Mouse (Mus musculus) lung, postnatal 10 days (tissue): ENCODE measurements at regions not wholly inside any gene's neighbourhood (a gene's known extent, or its start where the extent isn't known, plus 50 kb on each side); places are given as distances from the start of the nearest gene placed in this dataset.
"Not testable (repeated sequence)": the region's sequence is repeated elsewhere in the genome, so short reads cannot be mapped to it uniquely, and the experiment has no call there.

Experiments
- DNase-seq: peaks from one replicate; pipeline ENCODE4 v3.0.0; 2021

DNA sequence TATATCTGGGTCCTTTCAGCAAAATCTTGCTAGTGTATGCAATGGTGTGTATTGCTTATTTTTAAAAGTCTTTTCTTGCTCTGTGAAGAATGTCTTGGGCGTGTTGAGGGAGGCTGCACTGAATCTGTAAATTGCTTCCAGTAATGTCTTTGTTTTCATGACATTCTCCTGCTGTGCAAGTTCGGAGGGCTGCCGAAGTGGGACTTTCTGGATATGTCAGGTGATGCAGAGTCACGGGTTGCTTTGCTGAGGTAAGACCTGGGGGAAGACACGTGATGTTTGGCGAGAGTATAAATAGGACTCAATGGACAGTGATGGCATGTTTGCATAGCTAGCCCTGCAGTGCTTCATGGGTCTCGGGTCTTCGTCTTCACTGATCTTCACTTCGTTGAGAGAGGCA lies 329.2 kb upstream of the Nr5a2 start:
- DNase-seq = no peak

DNA sequence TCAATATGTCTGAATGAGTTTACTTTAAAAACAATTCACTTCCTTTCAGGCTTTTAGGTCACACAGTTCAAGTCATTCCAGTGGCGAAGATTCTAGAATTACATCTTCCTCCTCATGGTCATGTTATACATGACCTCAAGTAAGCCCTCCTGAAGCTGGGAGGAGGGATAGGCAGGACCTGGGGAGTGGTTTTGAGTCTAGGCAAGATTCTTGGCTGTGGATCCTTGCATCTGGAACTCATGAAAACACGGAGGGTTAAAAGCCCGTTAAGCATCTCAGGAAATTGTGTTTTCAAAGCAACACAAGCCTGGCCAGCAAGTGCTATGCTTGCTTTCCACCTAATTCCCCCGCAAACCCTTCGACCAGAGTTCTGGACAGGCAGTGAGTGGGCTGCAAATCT lies 323.0 kb upstream of the Nr5a2 start:
- DNase-seq = no peak

DNA sequence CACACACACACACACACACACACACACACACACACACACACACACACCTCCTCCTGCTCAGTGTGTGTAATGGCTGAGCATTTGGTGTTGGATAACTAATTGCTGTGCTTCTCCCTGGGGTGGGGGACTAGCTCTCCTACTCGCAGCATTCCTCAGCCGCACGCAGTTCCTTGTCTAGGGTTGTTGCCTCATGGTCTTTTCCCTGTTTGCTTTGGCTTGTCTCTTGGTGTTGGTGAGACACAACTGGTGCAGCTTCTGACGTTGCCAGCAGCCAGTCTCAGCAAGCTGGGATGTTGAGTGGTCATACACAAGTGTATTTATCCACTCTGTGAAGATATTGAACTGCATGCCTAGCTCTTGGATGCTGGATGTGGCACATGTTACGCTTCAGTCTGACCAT lies 322.2 kb upstream of the Nr5a2 start:
- peak; percentile 70 for DNase-seq

DNA sequence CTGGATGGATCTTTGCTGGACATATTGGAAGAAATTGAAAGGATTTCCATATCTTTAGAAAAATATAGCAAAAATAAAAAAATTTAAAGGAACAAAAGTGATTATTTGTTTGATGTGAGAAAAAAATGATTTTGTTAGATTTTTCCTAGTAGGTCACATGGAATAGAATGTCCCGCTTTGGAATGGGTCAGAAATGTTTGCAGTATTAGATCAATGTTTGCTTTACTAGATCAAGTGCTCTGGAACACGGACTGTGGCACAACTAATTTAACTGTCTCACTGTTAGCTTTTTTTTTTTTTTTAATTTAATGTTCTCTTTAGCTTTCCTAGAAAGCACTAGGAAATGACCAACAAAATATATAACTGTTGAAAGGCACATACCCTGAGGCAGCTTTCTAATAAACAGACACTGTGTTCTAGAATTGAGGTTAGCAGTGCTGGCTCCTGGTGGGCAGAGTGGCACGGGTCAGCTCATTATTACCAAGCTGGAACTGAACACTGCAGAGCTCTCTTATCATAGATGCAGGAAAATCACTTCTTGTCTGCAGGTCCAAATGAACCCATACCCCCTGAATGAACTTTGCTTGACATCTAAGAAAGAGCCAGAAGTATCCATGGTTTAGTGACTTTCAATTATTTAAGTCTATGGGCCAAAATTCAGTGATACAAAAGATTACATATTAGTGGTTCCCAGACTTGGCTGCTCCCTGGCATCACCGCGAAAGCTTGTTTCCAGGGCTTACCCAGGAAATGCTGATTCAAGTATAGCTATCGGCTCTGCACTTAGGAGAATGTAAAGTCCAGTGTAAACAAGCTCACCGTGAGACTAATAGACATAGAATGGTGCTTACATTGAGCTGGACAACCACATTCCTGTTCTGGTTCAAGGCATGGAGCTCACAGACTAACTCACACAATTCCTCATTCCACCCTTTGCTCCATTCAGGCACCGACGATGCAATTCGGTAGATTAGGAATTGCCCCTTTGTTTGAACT lies 320.4 kb upstream of the Nr5a2 start:
- DNase-seq = no peak

DNA sequence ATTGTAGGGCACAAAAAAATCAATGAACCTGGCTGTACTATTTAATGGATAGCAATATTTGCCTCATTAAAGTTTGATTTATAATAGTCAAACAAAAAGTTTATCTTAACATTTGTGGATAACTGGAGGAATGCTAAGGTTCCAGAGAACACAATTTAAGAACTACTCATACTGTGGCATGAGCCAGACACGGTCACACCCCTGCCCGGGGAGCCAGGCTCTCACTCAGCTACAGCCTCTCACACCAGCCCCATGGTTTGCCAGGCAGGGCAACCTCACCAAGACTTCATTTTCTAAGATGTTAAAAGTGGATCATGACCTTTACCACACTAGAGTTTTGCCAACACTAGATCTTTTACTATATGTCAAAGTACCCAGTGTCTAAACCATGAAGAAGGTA lies 319.7 kb upstream of the Nr5a2 start:
- DNase-seq = no peak

DNA sequence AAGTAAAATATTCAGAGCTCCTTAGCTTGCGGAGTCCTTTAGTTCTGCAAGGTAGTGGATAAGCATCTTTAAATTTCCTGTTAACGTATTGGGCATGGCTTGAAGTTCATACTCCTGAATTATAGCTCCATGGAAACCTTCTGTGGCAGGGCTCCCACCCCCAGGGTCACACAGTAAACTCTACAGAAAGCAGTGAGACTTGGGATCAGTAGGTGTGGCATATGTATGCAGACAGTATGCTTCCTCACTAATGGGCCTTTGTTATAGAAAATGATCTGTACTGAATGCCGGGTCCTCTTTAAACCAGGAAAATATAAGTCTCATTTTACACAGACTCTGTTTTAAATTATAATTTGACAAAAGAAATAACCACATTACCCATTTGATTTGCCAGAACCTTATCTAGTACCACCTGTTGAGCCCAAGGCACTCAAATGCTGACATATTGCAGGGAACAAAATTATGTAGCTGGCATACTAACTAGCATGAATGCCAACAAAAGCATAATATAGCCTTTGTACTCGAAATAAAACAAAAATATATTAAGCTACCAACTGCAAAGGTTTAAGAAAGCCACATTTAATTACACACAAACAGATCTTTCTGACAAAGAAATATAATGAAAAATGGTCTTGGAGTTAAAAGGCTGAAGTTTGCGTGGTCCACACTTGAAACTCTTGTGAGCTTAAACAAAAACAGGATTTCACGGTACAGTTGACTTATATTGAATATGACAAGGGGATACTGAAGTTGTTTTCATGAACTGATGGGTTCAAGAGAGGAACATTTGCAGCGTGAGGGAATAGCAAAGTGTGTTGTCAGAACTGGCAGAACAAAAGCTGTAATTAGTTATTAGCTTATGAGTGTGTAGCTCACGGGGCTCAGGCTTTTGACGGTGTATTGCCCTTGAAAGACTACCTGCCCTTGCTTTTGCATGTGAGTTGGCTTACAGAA lies 310.7 kb upstream of the Nr5a2 start:
- DNase-seq = no peak

DNA sequence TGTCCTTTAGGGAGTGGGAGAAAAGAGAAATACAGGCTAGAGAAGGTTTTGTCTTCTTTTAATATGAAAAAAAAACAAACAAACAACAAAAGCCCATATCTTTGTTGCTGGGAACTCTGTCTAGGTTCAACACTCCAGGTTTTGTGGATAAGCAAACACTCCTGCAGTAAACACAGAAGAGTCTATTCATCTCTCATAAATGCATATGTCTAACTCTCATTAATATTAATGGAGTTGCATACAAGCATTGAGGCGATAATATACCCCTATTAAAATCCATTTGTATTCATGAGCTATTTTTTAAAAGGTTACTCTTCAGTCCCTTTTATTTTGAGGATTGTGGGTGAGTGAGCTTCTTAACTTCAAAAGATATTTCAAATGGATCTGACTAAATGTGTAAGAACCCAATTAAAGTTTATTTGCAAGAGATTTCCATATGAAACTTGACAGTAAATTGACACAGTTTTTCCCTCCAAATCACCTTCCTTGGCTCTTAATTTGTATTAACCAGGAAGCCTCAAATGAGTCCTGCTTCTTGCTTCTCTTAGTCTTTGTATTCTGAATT lies 302.6 kb upstream of the Nr5a2 start:
- no peak for DNase-seq

DNA sequence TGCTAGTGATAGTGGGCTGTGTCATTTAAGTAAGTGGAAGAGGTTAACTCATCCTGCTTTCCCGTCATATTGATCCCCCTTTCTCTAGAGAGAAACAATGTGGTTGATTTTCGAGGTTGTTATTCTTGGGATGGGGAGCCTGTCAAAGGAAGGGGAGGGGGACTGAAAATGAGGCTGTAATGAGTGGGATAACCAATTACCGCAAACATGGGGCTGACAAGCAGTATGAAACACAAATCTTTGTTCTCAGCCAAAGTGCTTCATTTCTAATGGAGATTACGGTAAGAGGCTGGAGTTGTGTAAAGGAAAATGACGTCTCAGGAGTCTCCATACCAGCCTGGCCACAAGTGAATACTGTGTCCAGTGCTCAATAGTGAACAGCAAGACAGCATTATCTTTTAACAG lies 301.9 kb upstream of the Nr5a2 start:
- no peak for DNase-seq

DNA sequence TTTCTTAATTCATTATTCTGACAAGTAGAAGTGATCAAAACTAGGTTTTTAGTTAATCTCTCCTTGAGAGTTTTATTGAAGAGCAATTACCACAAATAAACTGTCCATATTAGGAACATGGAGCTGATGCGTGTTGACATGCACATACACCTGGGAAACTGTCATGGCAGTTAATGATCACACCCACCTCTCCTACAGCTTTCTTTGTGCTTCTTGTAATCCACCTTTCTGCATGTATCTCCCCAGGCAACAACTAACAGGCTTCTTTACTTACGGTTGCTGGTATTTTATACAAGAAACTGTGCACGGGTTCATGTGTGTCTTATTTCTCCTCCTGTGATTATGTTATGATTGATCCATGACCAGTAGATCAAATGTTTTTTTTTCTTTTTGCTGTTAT lies 296.0 kb upstream of the Nr5a2 start:
- no peak for DNase-seq

DNA sequence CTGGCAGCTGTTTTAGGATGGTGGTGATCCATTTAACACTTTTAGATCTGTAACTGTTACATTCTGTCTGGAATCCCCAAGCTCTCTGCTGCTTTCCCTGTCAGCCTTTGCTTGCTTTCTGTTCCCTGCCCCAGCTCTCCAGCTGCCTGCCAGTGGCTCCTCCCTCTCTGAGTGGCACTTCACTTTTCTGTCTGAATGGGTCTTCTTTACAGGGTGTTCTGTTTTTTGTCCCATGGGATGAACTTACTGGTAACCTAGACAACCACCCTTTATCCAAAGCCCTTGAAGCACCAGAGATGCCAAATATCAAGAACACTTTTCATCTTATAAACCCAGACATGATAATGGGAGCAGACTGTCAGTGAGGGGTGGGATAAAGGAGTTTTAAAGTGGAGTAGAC lies 294.8 kb upstream of the Nr5a2 start:
- no peak for DNase-seq

DNA sequence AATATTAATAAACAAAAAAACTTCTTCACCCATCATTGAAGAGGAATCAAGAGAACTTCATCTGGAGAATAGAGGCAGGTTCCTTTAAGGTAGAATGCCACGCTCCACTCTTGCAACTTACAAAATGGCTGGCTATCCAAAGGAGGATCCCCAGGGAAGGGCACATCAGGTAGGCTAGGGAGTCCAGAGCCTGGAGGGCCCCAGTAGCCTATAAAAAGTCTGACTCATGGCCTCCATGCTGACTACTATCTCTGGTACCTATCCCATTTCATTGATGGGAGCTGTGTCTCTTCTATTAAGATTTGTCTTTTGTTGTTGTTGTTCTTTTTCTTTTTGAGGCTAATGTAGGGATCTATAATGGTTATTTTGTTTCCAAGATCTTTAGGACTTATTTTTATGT lies 294.4 kb upstream of the Nr5a2 start:
- DNase-seq = no peak

DNA sequence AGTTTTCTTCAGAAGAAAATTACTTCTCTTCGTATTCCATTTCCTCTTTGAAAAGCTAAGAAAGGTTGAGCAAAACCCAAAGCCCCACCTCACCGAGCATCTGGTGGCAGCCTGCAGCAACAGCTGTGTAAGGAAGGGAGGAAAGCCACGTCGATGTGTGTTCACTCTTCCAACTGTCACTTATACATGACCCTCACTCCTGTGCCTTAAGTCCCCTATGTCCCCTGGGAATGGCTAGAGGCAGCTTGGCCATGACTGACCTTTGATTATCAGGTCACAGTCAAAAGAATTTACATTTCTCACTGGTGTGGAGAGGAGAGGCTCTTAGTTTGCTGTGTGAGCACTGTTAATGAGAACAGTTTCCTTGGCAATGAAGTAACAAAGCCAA lies 266.8 kb upstream of the Nr5a2 start:
- DNase-seq = no peak

DNA sequence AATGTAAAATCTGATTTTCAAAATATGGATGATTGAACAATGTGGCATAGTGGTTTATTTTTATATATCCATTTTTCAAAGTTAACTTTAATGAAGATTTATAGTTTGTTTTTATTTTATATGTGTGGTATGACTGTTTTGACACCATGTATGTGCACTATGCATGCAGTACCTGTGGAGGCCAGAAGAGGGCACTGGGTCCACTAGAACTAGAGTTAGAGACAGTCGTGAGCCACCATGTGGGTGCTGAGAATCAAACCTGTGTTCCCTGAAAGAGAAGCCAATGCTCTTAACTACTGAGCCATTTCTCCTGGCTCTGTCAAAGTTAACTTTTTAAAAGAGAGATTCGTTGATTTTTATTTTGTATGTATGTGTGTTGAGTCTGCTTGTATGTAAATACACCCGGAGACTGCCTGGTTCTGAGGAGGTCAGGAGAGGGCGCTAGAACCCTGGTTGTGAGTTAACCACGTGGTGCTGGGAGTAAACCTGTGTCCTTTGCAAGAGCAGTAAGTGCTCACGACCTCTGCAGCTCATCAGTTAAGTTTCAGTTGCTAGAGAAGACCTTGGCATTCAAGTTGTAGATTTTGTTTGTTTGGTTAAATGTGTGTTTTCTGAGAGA lies 266.3 kb upstream of the Nr5a2 start:
- no peak for DNase-seq

DNA sequence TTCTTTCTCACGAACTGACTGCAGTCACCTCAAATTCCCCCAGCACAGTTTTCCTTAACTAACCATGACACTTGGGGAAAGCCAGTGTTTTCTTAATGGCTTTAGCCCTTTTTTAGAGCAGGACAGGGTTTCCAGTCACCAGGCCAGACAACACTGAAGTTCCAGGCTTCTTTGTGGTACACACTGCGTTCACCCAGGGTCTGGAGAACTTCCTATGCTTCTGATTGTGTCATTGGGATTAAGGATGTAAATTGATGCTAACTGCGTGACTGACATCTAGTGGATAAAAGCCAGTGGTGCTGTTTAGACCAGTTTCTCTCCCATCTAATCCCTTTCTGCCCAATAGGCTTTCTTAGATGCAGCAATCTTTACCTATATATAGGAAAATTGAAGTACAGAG lies 265.2 kb upstream of the Nr5a2 start:
- DNase-seq = peak; percentile 53

DNA sequence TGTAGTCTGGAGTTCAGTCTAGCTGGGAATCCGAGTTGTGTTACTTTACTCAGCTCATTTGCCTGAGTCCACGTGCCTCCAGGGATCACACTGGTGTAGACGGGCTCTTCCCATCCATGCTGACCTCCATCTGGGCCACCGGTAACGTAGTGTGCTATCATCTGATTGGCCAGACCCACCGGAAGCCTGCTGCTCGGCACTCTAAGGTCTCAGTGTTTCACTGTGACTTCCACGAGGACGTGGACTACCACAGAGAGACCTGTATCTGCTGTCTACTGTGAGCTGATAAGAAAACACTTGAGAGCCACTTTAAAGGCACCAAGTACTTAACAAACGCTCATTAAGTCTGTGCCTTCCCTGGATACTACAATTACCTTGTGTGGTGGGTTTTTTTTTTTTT lies 262.8 kb upstream of the Nr5a2 start:
- DNase-seq = no peak

DNA sequence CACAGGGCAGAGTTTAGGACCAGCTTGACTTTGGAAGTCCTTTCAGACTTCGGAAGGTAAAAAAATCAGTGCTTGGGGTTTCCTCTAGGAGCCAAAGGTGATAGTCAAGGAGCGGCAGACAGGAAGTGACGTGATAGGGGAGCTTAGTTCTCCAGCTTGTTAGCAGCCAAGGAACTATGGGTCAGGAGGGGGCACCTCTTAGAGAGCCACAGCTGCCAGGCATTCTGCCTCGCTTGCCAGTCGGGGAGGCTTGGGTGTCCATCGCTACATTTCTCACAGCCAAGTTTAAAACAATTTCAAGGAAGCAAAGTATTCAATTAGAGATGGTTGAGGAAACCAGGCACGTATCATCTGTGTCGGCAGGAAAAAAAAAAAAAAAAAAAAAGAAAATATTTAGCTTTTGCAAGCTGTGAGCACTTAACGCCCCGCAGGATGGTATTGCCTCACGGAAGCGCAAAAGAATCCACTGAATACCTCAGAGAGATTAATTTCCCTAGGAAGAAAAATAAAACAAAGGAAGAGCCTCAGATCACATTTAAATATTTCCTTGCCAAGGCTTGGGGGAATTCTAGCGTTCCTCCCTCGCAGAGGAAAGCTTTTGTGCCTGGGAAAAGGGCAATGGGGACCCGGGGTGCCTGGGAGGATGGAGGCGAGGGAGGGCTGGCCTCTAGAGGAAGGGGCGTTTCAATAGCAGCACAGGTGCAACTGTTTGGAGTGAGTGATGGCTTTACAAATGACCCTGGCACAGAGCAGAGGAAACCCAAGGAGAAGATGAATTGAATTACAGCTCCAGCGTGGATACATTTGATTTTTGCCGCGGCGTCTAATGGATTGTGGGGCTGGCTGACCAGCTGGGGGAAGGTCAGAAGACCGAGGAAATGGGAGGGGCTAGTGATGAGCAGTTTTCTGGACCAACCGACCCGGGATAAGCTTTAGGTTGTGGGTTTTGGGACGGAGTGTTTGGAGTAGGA lies 261.1 kb upstream of the Nr5a2 start:
- DNase-seq = peak; percentile 22

DNA sequence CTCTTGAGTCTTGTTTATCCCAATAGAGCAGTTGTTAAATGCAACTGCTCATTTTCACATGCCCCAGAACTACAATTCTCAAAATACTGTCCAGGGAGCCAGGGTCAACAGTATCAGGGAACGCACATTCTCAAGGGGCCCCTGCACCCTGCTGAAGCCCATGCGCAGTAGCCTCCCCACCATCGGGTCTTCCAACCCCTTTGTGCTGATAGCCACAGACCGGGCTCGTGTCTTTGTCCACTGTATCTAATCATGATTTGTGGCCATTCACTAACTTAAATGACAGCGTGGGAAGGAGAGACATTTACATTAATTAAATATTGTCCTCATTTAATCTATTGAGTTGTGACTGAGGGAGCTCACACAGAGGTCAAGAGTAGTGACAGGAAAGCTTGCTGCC lies 260.0 kb upstream of the Nr5a2 start:
- DNase-seq = no peak

DNA sequence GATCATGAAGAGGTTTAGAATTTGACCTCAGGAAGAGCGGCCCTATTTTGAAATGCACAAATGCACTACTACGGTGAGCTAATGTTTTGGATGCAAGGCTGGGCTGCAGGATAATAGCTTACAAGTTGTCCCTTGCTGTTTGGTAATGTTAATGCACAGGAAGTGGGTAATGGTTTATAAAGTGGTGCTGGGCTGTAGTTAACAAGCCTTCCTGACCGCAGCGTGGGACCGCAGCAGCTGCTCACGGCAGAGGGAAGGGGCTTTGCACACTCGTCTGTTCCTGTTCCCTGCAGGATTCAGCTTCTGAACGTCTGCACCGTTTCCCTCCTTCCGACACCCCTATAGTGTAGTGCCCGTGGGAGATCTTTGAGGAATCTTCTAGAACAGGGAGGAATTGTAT lies 258.4 kb upstream of the Nr5a2 start:
- no peak for DNase-seq

DNA sequence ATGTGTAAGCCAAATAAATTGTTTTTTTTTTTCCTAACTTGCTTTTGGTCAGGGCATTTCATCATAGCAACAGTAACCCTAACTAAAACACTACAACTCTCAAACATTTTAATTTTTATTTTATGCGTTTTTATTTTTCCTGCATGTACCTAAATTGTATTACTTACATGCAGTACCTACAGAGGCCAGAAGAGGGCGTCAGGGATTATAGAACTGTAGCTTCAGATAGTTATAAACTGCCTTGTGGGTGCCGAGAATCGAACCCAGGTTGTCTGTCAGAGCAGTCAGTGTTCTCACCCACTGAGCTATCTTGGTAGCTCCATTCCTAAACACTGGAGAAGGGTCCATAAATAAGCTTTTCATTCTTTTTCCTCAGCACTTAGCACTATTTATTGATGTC lies 257.8 kb upstream of the Nr5a2 start:
- no peak for DNase-seq

DNA sequence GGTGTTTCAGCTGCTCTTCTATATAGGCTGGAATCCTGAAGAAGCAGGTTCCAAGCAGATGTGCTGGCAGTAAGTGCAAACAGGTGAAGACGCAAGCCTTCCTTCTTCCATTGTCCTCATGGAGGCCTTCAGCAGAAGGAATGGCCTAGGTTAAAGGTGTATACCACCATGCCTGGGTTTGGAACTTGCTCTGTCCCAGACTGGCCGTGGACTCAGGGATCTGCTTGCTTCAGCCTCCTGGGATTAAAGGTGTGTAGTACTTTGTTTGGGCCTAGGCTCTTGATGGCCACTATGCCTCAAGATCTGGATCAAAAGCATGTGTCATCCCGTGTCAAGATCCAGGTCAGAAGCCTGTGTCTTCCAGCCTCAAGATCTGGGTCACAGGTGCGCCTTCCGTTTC lies 257.0 kb upstream of the Nr5a2 start:
- DNase-seq = no peak

DNA sequence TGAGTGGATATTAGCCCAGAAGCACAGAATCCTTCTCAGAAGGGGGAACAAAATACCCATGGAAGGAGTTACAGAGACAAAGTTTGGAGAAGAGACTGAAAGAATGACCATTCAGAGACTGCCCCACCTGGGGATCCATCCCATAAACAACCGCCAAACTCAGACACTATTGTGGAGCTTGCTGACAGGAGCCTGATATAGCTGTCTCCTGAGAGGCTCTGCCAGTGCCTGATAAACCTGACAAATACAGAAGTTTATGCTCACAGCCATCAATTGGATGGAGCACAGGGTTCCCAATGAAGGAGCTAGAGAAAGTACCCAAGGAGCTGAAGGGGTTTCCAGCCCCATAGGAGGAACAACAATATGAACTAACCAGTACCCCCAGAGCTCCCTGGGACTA lies 254.1 kb upstream of the Nr5a2 start:
- not testable (repeated sequence) for DNase-seq

DNA sequence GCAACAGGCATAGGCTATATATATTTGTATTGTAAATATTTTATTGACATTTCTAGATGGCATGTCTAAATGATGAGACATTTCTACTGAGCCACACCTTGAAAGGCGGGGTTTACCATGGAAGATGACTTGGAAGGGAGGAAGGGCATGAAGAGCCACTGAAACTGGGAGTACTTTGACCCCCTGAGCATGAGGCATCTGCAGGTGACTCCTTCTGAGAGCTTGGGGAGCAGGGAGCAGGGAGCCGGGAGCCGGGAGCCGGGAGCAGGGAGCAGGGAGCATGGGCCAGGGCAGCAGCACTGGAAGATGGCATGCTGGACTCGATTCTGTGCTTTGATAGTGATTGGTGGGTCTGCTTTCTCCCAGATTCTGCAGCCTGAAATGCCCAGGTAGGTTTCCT lies 253.5 kb upstream of the Nr5a2 start:
- DNase-seq = no peak
